Mouse (Mus musculus): ENCODE results near the gene Renbp.

The Renbp gene

GRCm38 (mm10) chrX:73918631-73919030 is 12.0 kb downstream of the Renbp start:
- WGBS, result 67% methylated on average over 5 of the region's 5 CpGs

GRCm38 (mm10) chrX:73916945-73917344 is 13.7 kb downstream of the Renbp start:
- 70% methylated on average over 8 of the region's 8 CpGs for WGBS

- 13% methylated on average over 31 of the region's 31 CpGs for WGBS
Measured at GRCm38 (mm10) chrX:73914827-73915703, 15.6 kb downstream of the Renbp start.

GRCm38 (mm10) chrX:73911588-73911987 is 19.1 kb downstream of the Renbp start:
- WGBS, result 78% methylated on average over 2 of the region's 2 CpGs

GRCm38 (mm10) chrX:73911156-73911555 is 19.5 kb downstream of the Renbp start:
- WGBS, result 11% methylated on average over 21 of the region's 26 CpGs

GRCm38 (mm10) chrX:73910049-73910448 is 20.6 kb downstream of the Renbp start:
- 67% methylated on average over 1 of the region's 1 CpGs for WGBS

GRCm38 (mm10) chrX:73897959-73898358 is 32.7 kb downstream of the Renbp start:
- 67% methylated on average over 3 of the region's 3 CpGs for WGBS

- 9% methylated on average over 2 of the region's 2 CpGs for WGBS
Measured at GRCm38 (mm10) chrX:73895719-73896118, 34.9 kb downstream of the Renbp start, which contains the start of gene L1cam. Gene L1cam, minus strand, starts transcription at chrX:73896105.

GRCm38 (mm10) chrX:73892833-73893232 is 37.8 kb downstream of the Renbp start:
- WGBS, result 94% methylated on average over 14 of the region's 14 CpGs

GRCm38 (mm10) chrX:73891551-73892152 is 39.0 kb downstream of the Renbp start, which contains the start of gene Avpr2:
Gene Avpr2, plus strand, starts transcription at chrX:73892102.
- 86% methylated on average over 6 of the region's 6 CpGs for WGBS

GRCm38 (mm10) chrX:73881463-73881862 is 49.2 kb downstream of the Renbp start:
- WGBS, result 40% methylated on average over 6 of the region's 6 CpGs

- WGBS, result 14% methylated on average over 16 of the region's 16 CpGs
Measured at GRCm38 (mm10) chrX:73881036-73881427, 49.6 kb downstream of the Renbp start.

GRCm38 (mm10) chrX:73880194-73881035 is 50.2 kb downstream of the Renbp start:
- WGBS, result 6% methylated on average over 35 of the region's 48 CpGs

- 76% methylated on average over 1 of the region's 1 CpGs for WGBS
Measured at GRCm38 (mm10) chrX:73877014-73877413, 53.6 kb downstream of the Renbp start.

- WGBS, result 39% methylated on average over 2 of the region's 2 CpGs
Measured at GRCm38 (mm10) chrX:73875881-73876280, 54.8 kb downstream of the Renbp start.
